Mouse (Mus musculus) limb, embryonic 11.5 days (tissue): ENCODE results near the gene Bcor. TPM values are rescaled to one million over a fixed set of nuclear protein-coding genes. Genes with fewer than 3 reads are reported as not detected.

ENCODE experiments used
- ATAC-seq: fragments of 200-750 bp; cut with Nextera tagmentation; 2 replicates; pipeline ENCODE4 v1.8.0; 2017; ENCODE audit warnings: low read depth; ENCODE audit not compliant: insufficient number of reproducible peaks, low FRiP score, low TSS enrichment
- DNase-seq: peaks from one replicate; pipeline ENCODE4 v3.0.0-alpha.2; 2015; ENCODE audit warnings: low spot score
- H3K27ac ChIP-seq: fragments of 300-500 bp; sonication (generic); replicated peaks from 2 replicates; pipeline ENCODE4 v1.5.1; 2014; ENCODE audit warnings: low read depth, mild to moderate bottlenecking, low read length
- H3K27me3 ChIP-seq: fragments of 300-500 bp; sonication (generic); 2 replicates; pipeline ENCODE4 v1.6.1; 2014; ENCODE audit warnings: mild to moderate bottlenecking, low read length, mixed read lengths; ENCODE audit not compliant: control insufficient read depth, insufficient read depth
- H3K36me3 ChIP-seq: fragments of 300-500 bp; sonication (generic); 2 replicates; pipeline ENCODE4 v1.6.1; 2014; ENCODE audit warnings: mild to moderate bottlenecking, low read length, moderate library complexity, mixed read lengths; ENCODE audit not compliant: control insufficient read depth, insufficient read depth
- H3K4me1 ChIP-seq: fragments of 300-500 bp; sonication (generic); 2 replicates; pipeline ENCODE4 v1.6.1; 2014; ENCODE audit warnings: low read length, mixed read lengths; ENCODE audit not compliant: control insufficient read depth, insufficient read depth
- H3K4me2 ChIP-seq: fragments of 300-500 bp; sonication (generic); 2 replicates; pipeline ENCODE4 v1.6.1; 2014; ENCODE audit warnings: low read depth, mild to moderate bottlenecking, moderate library complexity; ENCODE audit not compliant: severe bottlenecking
- H3K4me3 ChIP-seq: fragments of 300-500 bp; sonication (generic); 2 replicates; pipeline ENCODE4 v1.5.1; 2014; ENCODE audit warnings: low read depth, low read length
- H3K9ac ChIP-seq: fragments of 300-500 bp; sonication (generic); 2 replicates; pipeline ENCODE4 v1.6.1; 2014; ENCODE audit warnings: mild to moderate bottlenecking, low read length
- H3K9me3 ChIP-seq: fragments of 300-500 bp; sonication (generic); 2 replicates; pipeline ENCODE4 v1.6.1; 2016; ENCODE audit warnings: low read length; ENCODE audit not compliant: control insufficient read depth
- WGBS: fragments of 180-500 bp; shearing (Covaris S2); extraction: QIAGEN DNeasy Blood & Tissue Kit; methylation state at CpG from one replicate; pipeline ENCODE4 v1.1.7; 2014; 5-methylcytosine and 5-hydroxymethylcytosine counted together
- polyA plus RNA-seq: library from polyadenylated mRNA; unstranded; fragments of >200 nt; fragmentation: Nextera tagmentation; extraction: Ambion mirVana; gene quantifications from 2 replicates; pipeline ENCODE4 v1.2.1, GENCODE M21; 2014

Bcor gene
- polyA plus RNA-seq, 1 experiment from 2014 or later: 26.6 TPM

DNA sequence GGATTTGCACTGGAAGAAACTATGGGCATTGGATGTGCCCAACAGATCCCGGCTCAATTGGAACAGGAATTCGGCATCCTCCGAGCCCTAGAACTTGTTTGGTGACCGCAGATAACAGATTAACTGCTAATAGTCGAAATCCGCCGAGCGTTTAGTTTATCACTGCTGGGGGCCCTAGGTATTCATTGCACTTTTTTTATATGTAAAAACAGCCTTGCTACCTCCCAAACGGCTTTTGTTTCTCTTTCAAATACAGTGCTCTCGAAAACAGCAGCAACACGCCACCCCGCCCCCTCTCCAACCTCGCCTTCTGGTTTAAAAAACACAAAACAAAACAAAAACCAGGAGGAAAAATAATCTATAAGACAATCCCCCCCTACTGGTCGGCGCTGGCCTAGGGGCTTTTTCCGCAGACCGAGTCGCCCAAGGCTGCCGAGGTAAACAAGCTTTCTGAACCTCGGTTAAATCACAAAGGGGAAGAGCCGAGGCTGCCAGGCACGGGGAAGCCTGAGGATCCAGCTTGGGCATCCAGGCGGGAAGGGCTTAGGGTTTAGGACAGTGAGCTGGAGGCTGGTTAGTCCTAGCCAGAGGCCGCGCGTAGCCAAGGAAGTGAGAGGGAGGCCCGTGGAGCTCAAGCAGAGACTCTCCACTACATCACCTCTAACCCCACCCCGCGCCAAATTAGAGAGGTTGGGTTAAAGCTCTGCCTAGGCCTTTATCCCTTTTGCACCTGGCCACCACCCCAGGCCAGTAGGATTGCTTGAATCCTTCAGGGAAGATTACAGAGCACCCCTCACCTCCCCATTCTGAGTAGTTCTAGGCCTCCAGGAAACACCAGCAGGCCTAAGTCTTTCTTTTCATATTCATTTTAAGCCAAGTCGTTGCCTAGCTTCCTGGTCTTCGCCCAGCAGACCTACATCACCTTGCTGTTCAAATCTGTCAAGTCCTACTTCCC is 6.7 kb downstream of the Bcor start:
- Histone ChIP-seq H3K4me1 (peaks cover 35% of the 10 kb centered on the region), H3K9ac (no peak overlapping the region), H3K27ac (no peak overlapping the region), H3K4me2 (no peak overlapping the region), H3K27me3 (peaks cover 66% of the 10 kb centered on the region), H3K4me3 (no peak overlapping the region), H3K9me3 (no peaks in the 10 kb centered on the region), H3K36me3 (no peaks in the 10 kb centered on the region)
- ATAC-seq (no peak), DNase-seq (peak; percentile 65)
- 10% methylated on average over 31 of the region's 31 CpGs for WGBS

DNA sequence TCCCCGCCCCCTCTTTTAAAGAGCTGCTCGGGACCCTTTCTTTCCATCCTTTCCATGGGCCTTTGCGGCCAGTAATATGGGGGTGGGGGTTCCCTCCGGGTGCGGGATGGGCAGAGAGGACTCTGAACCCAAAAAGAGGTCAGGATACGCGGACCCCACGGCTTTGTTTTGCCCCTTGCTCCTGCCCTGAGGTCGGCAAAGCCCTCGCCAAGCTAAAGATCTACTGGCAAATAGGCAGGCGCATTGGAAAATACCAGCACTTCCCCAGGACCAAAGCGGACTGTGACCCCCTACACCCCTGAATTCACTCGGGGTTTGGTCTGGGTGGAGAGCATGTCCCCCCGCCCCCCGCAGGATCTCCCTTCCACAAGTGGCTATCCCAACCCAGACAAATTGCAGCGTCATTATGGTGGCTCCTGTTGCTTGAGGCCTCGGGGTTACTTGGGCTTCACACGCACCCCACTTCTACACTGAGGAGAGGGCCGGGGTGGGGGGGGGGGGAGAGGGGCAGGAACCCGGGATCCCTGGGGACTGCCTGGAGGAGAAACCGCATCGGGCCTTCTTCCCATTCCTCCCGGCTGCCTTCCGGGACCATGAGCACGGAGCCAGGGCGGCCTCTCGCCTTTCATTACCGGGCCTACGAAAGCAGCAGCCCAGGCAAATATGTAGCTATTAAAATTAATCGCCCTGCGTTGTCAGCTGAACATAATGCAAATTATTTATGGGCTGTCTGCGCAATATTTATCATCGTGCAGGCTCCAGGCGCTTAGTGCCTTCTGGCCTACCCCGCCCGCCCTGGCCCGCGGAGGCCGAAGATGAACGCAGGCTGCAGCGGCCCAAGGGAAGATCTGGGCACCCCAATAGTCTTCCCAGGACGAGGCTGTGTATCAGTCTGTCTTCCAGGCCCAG is 7.9 kb downstream of the Bcor start:
- Histone ChIP-seq H3K27me3 (peaks cover 60% of the 10 kb centered on the region), H3K4me3 (peak overlapping the region; percentile 15; the same call in 1 of the 2 replicates), H3K27ac (no peak overlapping the region), H3K9ac (0 out of 2 replicates have a peak overlapping the region, but pooled peaks have one; percentile 34), H3K36me3 (no peaks in the 10 kb centered on the region), H3K4me2 (peak overlapping the region; percentile 41), H3K4me1 (peaks cover 26% of the 10 kb centered on the region), H3K9me3 (no peaks in the 10 kb centered on the region)
- 5% methylated on average over 38 of the region's 42 CpGs for WGBS
- ATAC-seq (no peak), DNase-seq (no peak)

DNA sequence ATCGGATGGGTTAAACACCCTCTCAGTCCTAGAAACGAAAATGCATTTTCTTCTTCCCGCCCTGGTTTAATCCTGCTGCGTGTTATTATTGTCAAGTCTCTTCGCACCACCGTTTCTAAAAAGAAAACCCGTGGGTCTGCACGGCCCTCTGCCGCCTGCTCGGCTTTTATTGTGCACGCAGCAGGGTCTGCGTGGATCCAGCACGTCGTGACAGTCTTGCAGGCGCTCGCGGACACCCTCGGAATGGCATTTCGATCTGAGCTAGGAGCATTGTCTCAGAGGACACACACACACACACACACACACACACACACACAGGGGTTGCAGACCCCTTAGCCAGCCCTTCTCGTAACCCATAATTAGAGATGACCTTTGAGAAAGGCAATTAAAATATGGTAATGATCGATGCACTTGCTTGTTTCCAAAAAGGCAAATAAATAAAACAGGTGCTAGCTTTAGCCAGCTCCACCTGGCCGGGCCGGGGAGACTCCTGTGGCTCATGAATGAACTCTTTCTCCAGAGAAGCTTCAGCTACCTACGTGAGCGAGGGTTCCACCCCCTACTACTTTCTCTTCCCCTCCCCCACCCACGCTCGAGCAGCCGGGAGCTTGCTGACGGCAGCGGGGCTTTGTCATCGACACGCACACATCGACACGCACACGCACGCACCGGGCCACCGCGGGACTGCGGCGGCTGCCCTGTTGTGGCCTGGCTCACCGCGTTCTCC is 8.7 kb downstream of the Bcor start:
- Histone ChIP-seq H3K27ac (no peak overlapping the region; the same call in 1 of the 2 replicates), H3K4me2 (peak overlapping the region; percentile 41), H3K4me1 (peaks cover 20% of the 10 kb centered on the region), H3K9ac (0 out of 2 replicates have a peak overlapping the region, but pooled peaks have one; percentile 34), H3K9me3 (no peaks in the 10 kb centered on the region), H3K36me3 (no peaks in the 10 kb centered on the region), H3K4me3 (peak overlapping the region; percentile 15; the same call in 1 of the 2 replicates), H3K27me3 (peaks cover 54% of the 10 kb centered on the region)
- 5% methylated on average over 43 of the region's 43 CpGs for WGBS
- DNase-seq (peak; percentile 57), ATAC-seq (no peak)

DNA sequence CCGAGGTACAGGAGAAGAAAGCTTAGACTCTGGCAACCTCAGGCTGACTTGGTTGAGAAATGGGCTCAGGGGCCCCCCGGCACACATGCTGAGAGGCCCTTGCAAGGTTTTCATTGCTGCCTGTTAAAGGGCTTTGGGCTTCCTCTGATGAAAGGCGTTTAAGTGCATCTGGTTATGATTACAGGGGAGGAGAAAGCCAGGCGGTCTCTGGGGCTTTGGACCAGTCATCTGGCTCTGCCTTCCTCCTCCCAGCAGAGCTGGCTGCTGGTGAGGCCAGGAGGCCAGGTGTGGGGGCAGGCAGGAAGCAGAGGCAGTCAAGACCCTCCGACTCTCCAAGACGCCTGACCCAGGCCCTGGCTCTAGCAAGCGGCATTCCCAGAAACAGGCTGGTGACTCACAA is 9.7 kb downstream of the Bcor start:
- Histone ChIP-seq H3K9ac (no peak overlapping the region), H3K4me1 (peaks cover 20% of the 10 kb centered on the region), H3K36me3 (no peaks in the 10 kb centered on the region), H3K4me2 (peak overlapping the region; percentile 8; the same call in 1 of the 2 replicates), H3K4me3 (no peak overlapping the region), H3K9me3 (no peaks in the 10 kb centered on the region), H3K27ac (peak overlapping the region; percentile 51), H3K27me3 (peaks cover 46% of the 10 kb centered on the region)
- peak; percentile 84 for ATAC-seq
- DNase-seq: peak; percentile 75
- WGBS: 6% methylated on average over 7 of the region's 7 CpGs

DNA sequence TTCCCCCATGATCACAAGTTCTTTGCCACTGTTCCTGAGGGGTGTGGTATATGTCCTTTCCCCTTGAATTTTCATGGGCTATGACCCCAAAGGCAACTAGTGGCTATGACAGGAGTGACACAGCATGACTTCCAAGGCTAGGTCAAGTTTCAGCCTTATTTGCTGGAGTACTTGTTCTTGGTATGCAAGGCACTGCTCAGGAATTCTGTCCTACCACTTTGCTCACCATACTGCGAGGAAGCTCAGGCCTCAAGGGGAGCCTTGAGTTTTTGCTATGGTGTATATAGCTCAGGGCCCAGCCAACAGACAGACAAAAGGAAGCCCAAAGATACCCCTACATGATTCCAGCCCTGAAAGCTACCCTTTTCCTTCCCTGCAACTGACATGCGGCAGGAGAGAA is 13.9 kb downstream of the Bcor start:
- Histone ChIP-seq H3K4me3 (no peak overlapping the region), H3K9me3 (no peaks in the 10 kb centered on the region), H3K9ac (no peak overlapping the region), H3K4me2 (no peak overlapping the region), H3K36me3 (no peaks in the 10 kb centered on the region), H3K27me3 (peaks cover 17% of the 10 kb centered on the region; the same call in 1 of the 2 replicates), H3K4me1 (peaks cover 6% of the 10 kb centered on the region; the same call in 1 of the 2 replicates), H3K27ac (no peak overlapping the region)
- 59% methylated on average over 2 of the region's 2 CpGs for WGBS
- DNase-seq: no peak
- no peak for ATAC-seq

DNA sequence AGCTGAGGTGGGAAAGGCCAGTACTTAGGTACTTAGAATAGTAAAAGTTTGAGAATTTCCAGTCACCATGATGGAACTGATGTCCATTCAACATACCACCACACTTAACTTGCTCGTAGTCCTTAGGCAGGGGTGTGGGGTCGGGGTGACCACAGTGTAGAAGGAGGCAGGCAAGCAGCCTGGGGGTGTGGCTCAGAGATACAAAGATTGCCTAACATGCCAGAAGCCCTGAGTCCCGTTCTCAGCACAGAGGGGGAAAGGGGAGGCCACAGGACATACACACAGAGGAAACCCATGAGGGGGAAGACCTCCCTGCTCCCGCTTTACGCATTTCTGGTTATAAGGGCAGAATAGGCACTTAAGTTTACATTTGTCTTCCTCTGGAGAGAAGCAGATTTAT is 17.3 kb downstream of the Bcor start:
- Histone ChIP-seq H3K9me3 (no peaks in the 10 kb centered on the region), H3K4me2 (no peak overlapping the region), H3K36me3 (no peaks in the 10 kb centered on the region), H3K27ac (no peak overlapping the region), H3K4me1 (peaks cover 7% of the 10 kb centered on the region), H3K4me3 (no peak overlapping the region), H3K9ac (no peak overlapping the region), H3K27me3 (peaks cover 24% of the 10 kb centered on the region)
- DNase-seq (no peak), ATAC-seq (no peak)
- WGBS: 58% methylated on average over 5 of the region's 5 CpGs

DNA sequence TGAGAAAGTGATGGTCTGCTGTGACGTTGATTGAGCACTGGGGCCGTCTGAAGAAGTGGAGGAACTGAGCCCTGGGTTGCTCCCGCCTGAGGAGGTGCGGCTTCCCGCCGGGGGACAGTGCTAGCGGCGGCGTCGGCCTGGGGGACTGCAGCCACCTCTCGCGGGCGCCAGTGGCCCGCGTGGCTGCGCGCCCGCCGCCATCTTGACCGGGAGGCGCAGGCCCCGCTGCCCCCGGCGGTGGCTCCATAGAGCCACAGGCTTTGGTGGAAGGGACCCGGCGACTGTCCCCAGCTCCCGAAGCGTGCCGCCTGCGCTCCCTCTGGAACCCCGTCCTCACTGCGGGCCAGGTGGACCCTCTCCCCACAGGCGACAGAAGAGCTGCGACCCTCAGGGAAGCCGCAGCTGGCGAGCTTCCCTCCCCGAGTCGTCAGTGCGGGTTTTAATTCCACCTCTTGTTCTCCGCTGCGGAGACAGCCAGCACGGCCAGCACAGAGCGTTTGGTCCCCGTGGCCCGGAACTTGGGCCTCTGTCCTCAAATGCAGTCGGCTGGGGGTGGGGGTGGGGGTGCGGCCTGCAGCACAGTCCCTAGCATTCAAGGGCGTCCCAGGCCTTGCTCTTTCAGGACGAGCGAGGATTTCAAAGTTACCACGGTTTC is 19.9 kb downstream of the Bcor start:
- H3K36me3 ChIP-seq: no peaks in the 10 kb centered on the region
- peak overlapping the region; percentile 50 for H3K4me2 ChIP-seq
- H3K27me3 ChIP-seq: peaks cover 45% of the 10 kb centered on the region
- no peak overlapping the region; the same call in 1 of the 2 replicates for H3K27ac ChIP-seq
- DNase-seq: peak; percentile 45
- H3K9ac ChIP-seq: peak overlapping the region; percentile 61
- H3K4me3 ChIP-seq: peak overlapping the region; percentile 16; the same call in 1 of the 2 replicates
- H3K4me1 ChIP-seq: peaks cover 18% of the 10 kb centered on the region
- WGBS: 2% methylated on average over 51 of the region's 51 CpGs
- ATAC-seq: no peak
- no peaks in the 10 kb centered on the region for H3K9me3 ChIP-seq
